Mouse (Mus musculus) MEL (cell line): Measurements from ENCODE around the gene Gtsf1l. TPM values are rescaled to one million over a fixed set of nuclear protein-coding genes. Genes with fewer than 3 reads are reported as not detected.
A peak's percentile ranks its signal among the peaks of the same experiment; 100 is the strongest.
"Not testable (repeated sequence)": the region's sequence is repeated elsewhere in the genome, so short reads cannot be mapped to it uniquely, and the experiment has no call there.

Experiments
- DNase-seq: peaks from one replicate; pipeline ENCODE4 v3.0.0; 2011; ENCODE audit warnings: low read depth, low spot score
- H3K27ac ChIP-seq: 2 replicates; pipeline ENCODE4 v1.5.1; 2012; ENCODE audit warnings: low read depth, mild to moderate bottlenecking, control low read depth, low read length, moderate library complexity; ENCODE audit not compliant: control insufficient read depth
- H3K27me3 ChIP-seq, 2 experiments: fragments of 150-350 bp in 1 of 2; sonication (generic) in 1 of 2; 2 replicates each; pipeline ENCODE4 v1.6.1; 2012; ENCODE audit warnings: low read length in 2 of 2, mild to moderate bottlenecking in 2 of 2, improper control_type of control experiment in 1 of 2, moderate library complexity in 1 of 2; ENCODE audit not compliant: insufficient read depth in 2 of 2, control insufficient read depth in 1 of 2
- H3K36me3 ChIP-seq, 2 experiments: 2 replicates each; pipeline ENCODE4 v1.6.1; 2012 to 2014; ENCODE audit warnings: low read length in 2 of 2, improper control_type of control experiment in 1 of 2, inconsistent platforms in 1 of 2, mild to moderate bottlenecking in 1 of 2; ENCODE audit not compliant: insufficient read depth in 2 of 2, control insufficient read depth in 1 of 2
- H3K4me1 ChIP-seq, 2 experiments: fragments of 150-350 bp in 1 of 2; sonication (generic) in 1 of 2; 2 replicates each; pipeline ENCODE4 v1.6.1; 2012; ENCODE audit warnings: low read length in 2 of 2, improper control_type of control experiment in 1 of 2, mild to moderate bottlenecking in 1 of 2; ENCODE audit not compliant: insufficient read depth in 2 of 2, control insufficient read depth in 1 of 2
- H3K4me3 ChIP-seq, 2 experiments: fragments of 150-350 bp in 1 of 2; sonication (generic) in 1 of 2; 2 replicates each; pipeline ENCODE4 v1.5.1; 2012; ENCODE audit warnings: low read depth in 2 of 2, low read length in 2 of 2, mild to moderate bottlenecking in 2 of 2, moderate library complexity in 2 of 2, control low read depth in 1 of 2, improper control_type of control experiment in 1 of 2; ENCODE audit not compliant: control insufficient read depth in 1 of 2, insufficient read depth in 1 of 2
- H3K79me2 ChIP-seq: 2 replicates; pipeline ENCODE4 v1.6.1; 2012; ENCODE audit warnings: mild to moderate bottlenecking, low read length, moderate library complexity; ENCODE audit not compliant: control insufficient read depth, poor library complexity, insufficient read depth
- H3K9ac ChIP-seq: 2 replicates; pipeline ENCODE4 v1.6.1; 2012; ENCODE audit warnings: low read depth, mild to moderate bottlenecking, control low read depth, low read length, moderate library complexity; ENCODE audit not compliant: control insufficient read depth, poor library complexity, severe bottlenecking
- H3K9me3 ChIP-seq: fragments of 150-350 bp; sonication (generic); replicated peaks from 2 replicates; pipeline ENCODE4 v1.6.1; 2012; ENCODE audit warnings: mild to moderate bottlenecking, low read length, improper control_type of control experiment, moderate library complexity; ENCODE audit not compliant: insufficient read depth
- ELF1 ChIP-seq: IDR thresholded peaks from 2 replicates; pipeline ENCODE4 v1.6.1; 2014; ENCODE audit warnings: low read depth, mild to moderate bottlenecking, inconsistent platforms, low read length, improper control_type of control experiment, moderate library complexity
- ETS1 ChIP-seq: IDR thresholded peaks from 2 replicates; pipeline ENCODE4 v1.6.1; 2012; ENCODE audit warnings: low read depth, mild to moderate bottlenecking, inconsistent platforms, low read length, improper control_type of control experiment, moderate library complexity
- MAX ChIP-seq: IDR thresholded peaks from 2 replicates; pipeline ENCODE4 v1.6.1; 2011; ENCODE audit warnings: low read length, improper control_type of control experiment
- MXI1 ChIP-seq: IDR thresholded peaks from 2 replicates; pipeline ENCODE4 v1.6.1; 2011; ENCODE audit warnings: mild to moderate bottlenecking, low read depth, low read length, improper control_type of control experiment
- MYB ChIP-seq: IDR thresholded peaks from 2 replicates; pipeline ENCODE4 v1.6.1; 2011; ENCODE audit warnings: mild to moderate bottlenecking, low read depth, low read length, improper control_type of control experiment
- MYC ChIP-seq: IDR thresholded peaks from 2 replicates; pipeline ENCODE4 v1.6.1; 2011; ENCODE audit warnings: low read depth, mild to moderate bottlenecking, low read length, improper control_type of control experiment, moderate library complexity
- NRF1 ChIP-seq: IDR thresholded peaks from 2 replicates; pipeline ENCODE4 v1.6.1; 2014; ENCODE audit warnings: low read depth, mild to moderate bottlenecking, inconsistent platforms, low read length, improper control_type of control experiment, moderate library complexity; ENCODE audit not compliant: poor library complexity, insufficient read depth, severe bottlenecking
- POLR2A ChIP-seq, 2 experiments: IDR thresholded peaks; 2 replicates each; pipeline ENCODE4 v1.6.1; 2011 to 2012; ENCODE audit warnings: low read length in 2 of 2, mild to moderate bottlenecking in 2 of 2, control low read depth in 1 of 2, improper control_type of control experiment in 1 of 2, low read depth in 1 of 2, moderate library complexity in 1 of 2; ENCODE audit not compliant: control insufficient read depth in 1 of 2, insufficient read depth in 1 of 2, poor library complexity in 1 of 2
- RCOR1 ChIP-seq: IDR thresholded peaks from 2 replicates; pipeline ENCODE4 v1.6.1; 2012; ENCODE audit warnings: low read depth, mild to moderate bottlenecking, inconsistent platforms, low read length, improper control_type of control experiment
- SIN3A ChIP-seq: IDR thresholded peaks from 2 replicates; pipeline ENCODE4 v1.6.1; 2012; ENCODE audit warnings: low read length, improper control_type of control experiment, inconsistent platforms
- TCF12 ChIP-seq: IDR thresholded peaks from 2 replicates; pipeline ENCODE4 v1.6.1; 2014; ENCODE audit warnings: low read depth, mild to moderate bottlenecking, inconsistent platforms, low read length, improper control_type of control experiment, moderate library complexity
- USF1 ChIP-seq: IDR thresholded peaks from 2 replicates; pipeline ENCODE4 v1.6.1; 2014; ENCODE audit warnings: low read depth, mild to moderate bottlenecking, inconsistent platforms, low read length, improper control_type of control experiment, moderate library complexity
- USF2 ChIP-seq, 2 experiments: IDR thresholded peaks; 2 replicates each; pipeline ENCODE4 v1.6.1; 2011 to 2012; ENCODE audit warnings: improper control_type of control experiment in 2 of 2, low read length in 2 of 2, borderline replicate concordance in 1 of 2, inconsistent platforms in 1 of 2, low read depth in 1 of 2, mild to moderate bottlenecking in 1 of 2; ENCODE audit not compliant: insufficient read depth in 1 of 2
- ZC3H11A ChIP-seq: IDR thresholded peaks from 2 replicates; pipeline ENCODE4 v1.6.1; 2012; ENCODE audit warnings: low read depth, mild to moderate bottlenecking, inconsistent platforms, low read length, improper control_type of control experiment
- ZKSCAN1 ChIP-seq: IDR thresholded peaks from 2 replicates; pipeline ENCODE4 v1.6.1; 2012; ENCODE audit warnings: low read depth, mild to moderate bottlenecking, inconsistent platforms, low read length, improper control_type of control experiment, moderate library complexity
- ZMIZ1 ChIP-seq: IDR thresholded peaks from 2 replicates; pipeline ENCODE4 v1.6.1; 2012; ENCODE audit warnings: low read depth, mild to moderate bottlenecking, inconsistent platforms, low read length, improper control_type of control experiment, moderate library complexity
- ZNF384 ChIP-seq: IDR thresholded peaks from 2 replicates; pipeline ENCODE4 v1.6.1; 2012; ENCODE audit warnings: low read depth, mild to moderate bottlenecking, inconsistent platforms, low read length, improper control_type of control experiment
- polyA plus RNA-seq, 2 experiments: library from polyadenylated mRNA; stranded (reverse) in 1 of 2; unstranded in 1 of 2; fragments of >175 nt in 1 of 2; fragments of >200 nt in 1 of 2; gene quantifications; 2 replicates each; pipeline versions ENCODE4 v1.2.1 to v1.2.4; 2012; ENCODE audit warnings: low replicate concordance in 2 of 2, low read depth in 1 of 2; ENCODE audit not compliant: insufficient read length in 2 of 2, insufficient read depth in 1 of 2, missing spikeins in 1 of 2
- total RNA-seq: library from RNA; depleted of rRNA; stranded (reverse); fragments of 300-350 nt; gene quantifications from 2 replicates; pipeline ENCODE4 v1.2.3, GENCODE M21; 2012

Gtsf1l gene
- total and polyA plus RNA-seq, 3 experiments, result not detected

GRCm38 (mm10) chr2:163061203-163062118 lies 26.2 kb downstream of the Gtsf1l start:
- H3K36me3 ChIP-seq, result peaks cover 16 to 19% of the 10 kb centered on the region in 2 experiments
- TF ChIP-seq MYB (no peak), ZNF384 (no peak), ZKSCAN1 (peak; percentile 91), POLR2A (IDR thresholded peaks at IDR 0.05; ENCODE audit: control insufficient read depth in 1 of 2, insufficient read depth in 1 of 2, low read depth in 1 of 2, low read length in 2 of 2, poor library complexity in 1 of 2) (no peak), MYC (peak; percentile 93), USF2 (IDR thresholded peaks at IDR 0.05; ENCODE audit: borderline replicate concordance in 1 of 2, insufficient read depth in 1 of 2, low read depth in 1 of 2, low read length in 2 of 2) (peak in 1 of 2 experiments; percentile 43; a peak in 1 of 4 replicates), MAX (peak; percentile 92), SIN3A (peak; percentile 56), TCF12 (0 out of 2 replicates have a peak, but pooled peaks have one; percentile 13), USF1 (peak; percentile 82), MXI1 (peak; percentile 69; the same call in 1 of the 2 replicates), ETS1 (0 out of 2 replicates have a peak, but pooled peaks have one; percentile 8), ELF1 (peak; percentile 69; the same call in 1 of the 2 replicates)
- TF ChIP-seq, all 39 proteins: peak for 10
- peaks cover 3 to 10% of the 10 kb centered on the region in 2 experiments; a peak in 3 of 4 replicates for H3K4me1 ChIP-seq
- no peaks in the 10 kb centered on the region for H3K27me3 ChIP-seq
- peak overlapping the region; percentile 42 for H3K27ac ChIP-seq
- no peak overlapping the region for H3K4me3 ChIP-seq
- H3K9me3 ChIP-seq, result no peaks in the 10 kb centered on the region
- H3K79me2 ChIP-seq, result peaks cover 29% of the 10 kb centered on the region
- DNase-seq, result peak; percentile 66
- no peak overlapping the region for H3K9ac ChIP-seq

- Histone ChIP-seq H3K9ac (no peak overlapping the region; the same call in 1 of the 2 replicates), H3K27ac (no peak overlapping the region), H3K27me3 (no peaks in the 10 kb centered on the region), H3K4me3 (no peak overlapping the region), H3K4me1 (peaks cover 3 to 18% of the 10 kb centered on the region in 2 experiments; a peak in 3 of 4 replicates), H3K9me3 (no peaks in the 10 kb centered on the region), H3K79me2 (peaks cover 38% of the 10 kb centered on the region), H3K36me3 (peaks cover 16 to 26% of the 10 kb centered on the region in 2 experiments)
- DNase-seq, result peak; percentile 18
- TF ChIP-seq RCOR1 (no peak), USF1 (no peak), ZMIZ1 (no peak), ZC3H11A (no peak), POLR2A (IDR thresholded peaks at IDR 0.05; ENCODE audit: control insufficient read depth in 1 of 2, insufficient read depth in 1 of 2, low read depth in 1 of 2, low read length in 2 of 2, poor library complexity in 1 of 2) (no peak), NRF1 (no peak), MYB (no peak), ZNF384 (no peak)
Observed at GRCm38 (mm10) chr2:163060630-163061029, 27.0 kb downstream of the Gtsf1l start.

GRCm38 (mm10) chr2:163058981-163059380 lies 28.7 kb downstream of the Gtsf1l start:
- H3K27me3 ChIP-seq, H3K4me3 ChIP-seq, H3K9me3 ChIP-seq, H3K9ac ChIP-seq, H3K27ac ChIP-seq, DNase-seq: not testable (repeated sequence)
- Histone ChIP-seq H3K36me3 (peaks cover 12 to 26% of the 10 kb centered on the region in 2 experiments; a peak in 3 of 4 replicates), H3K79me2 (peaks cover 50% of the 10 kb centered on the region), H3K4me1 (peaks cover 3 to 19% of the 10 kb centered on the region in 2 experiments; a peak in 3 of 4 replicates)
